Mouse (Mus musculus): ENCODE data around the gene Fgf5. TPM values are rescaled to one million over a fixed set of nuclear protein-coding genes. Genes with fewer than 3 reads are reported as not detected.

Gene Fgf5
- polyA plus RNA-seq, 1 experiment = 0.63 TPM

- H3K36me3 ChIP-seq (ENCODE audit: control insufficient read depth, insufficient read depth) = no peaks in the 10 kb centered on the region
- no peaks in the 10 kb centered on the region for H3K27me3 ChIP-seq (ENCODE audit: control insufficient read depth, insufficient read depth, insufficient read length)
- no peak overlapping the region for H3ac ChIP-seq (ENCODE audit: control insufficient read depth, insufficient read length, low read depth)
- no peak overlapping the region for H3K4me3 ChIP-seq (ENCODE audit: insufficient read depth, poor library complexity, severe bottlenecking)
- H3K79me3 ChIP-seq (ENCODE audit: low read depth) = no peaks in the 10 kb centered on the region
- no peak for TF ChIP-seq CTCF (IDR thresholded peaks at IDR 0.05; ENCODE audit: control insufficient read depth, insufficient read depth, insufficient read length)
- no peak for TF ChIP-seq MYOD1 (IDR thresholded peaks at IDR 0.05; ENCODE audit: control insufficient read depth, insufficient read length, low read depth)
- no peak for TF ChIP-seq FOSL1 (IDR thresholded peaks at IDR 0.05; ENCODE audit: insufficient read depth, low read length, poor library complexity, severe bottlenecking)
- TF ChIP-seq CEBPB (IDR thresholded peaks at IDR 0.05; ENCODE audit: low read depth) = no peak
- TF ChIP-seq USF1 (IDR thresholded peaks at IDR 0.05; ENCODE audit: low read depth) = no peak
- TF ChIP-seq MYOG (IDR thresholded peaks at IDR 0.05; ENCODE audit: control insufficient read depth, extremely low read depth, insufficient read length) = no peak
- no peak for TF ChIP-seq MAX (IDR thresholded peaks at IDR 0.05)
- H3K79me2 ChIP-seq (ENCODE audit: control insufficient read depth, insufficient read depth) = no peaks in the 10 kb centered on the region
Measured at GRCm38 (mm10) chr5:98253147-98253546, 837 bp upstream of the Fgf5 start.

- H3K79me3 ChIP-seq (ENCODE audit: low read depth) = no peaks in the 10 kb centered on the region
- H3ac ChIP-seq (ENCODE audit: control insufficient read depth, insufficient read length, low read depth) = no peak overlapping the region
- H3K4me3 ChIP-seq (ENCODE audit: insufficient read depth, poor library complexity, severe bottlenecking) = no peak overlapping the region
- no peaks in the 10 kb centered on the region for H3K36me3 ChIP-seq (ENCODE audit: control insufficient read depth, insufficient read depth)
- H3K79me2 ChIP-seq (ENCODE audit: control insufficient read depth, insufficient read depth) = no peaks in the 10 kb centered on the region
- no peak for TF ChIP-seq CEBPB (IDR thresholded peaks at IDR 0.05; ENCODE audit: low read depth)
- no peak for TF ChIP-seq MYOD1 (IDR thresholded peaks at IDR 0.05; ENCODE audit: control insufficient read depth, insufficient read length, low read depth)
- TF ChIP-seq USF1 (IDR thresholded peaks at IDR 0.05; ENCODE audit: low read depth) = no peak
- H3K27me3 ChIP-seq (ENCODE audit: control insufficient read depth, insufficient read depth, insufficient read length) = no peaks in the 10 kb centered on the region
Measured at GRCm38 (mm10) chr5:98255176-98255575, 1.2 kb downstream of the Fgf5 start.

GRCm38 (mm10) chr5:98255760-98256490, 1.9 kb downstream of the Fgf5 start:
- Histone ChIP-seq H3K4me3 (ENCODE audit: insufficient read depth, poor library complexity, severe bottlenecking) (no peak overlapping the region), H3ac (ENCODE audit: control insufficient read depth, insufficient read length, low read depth) (no peak overlapping the region), H3K36me3 (ENCODE audit: control insufficient read depth, insufficient read depth) (no peaks in the 10 kb centered on the region), H3K79me3 (ENCODE audit: low read depth) (no peaks in the 10 kb centered on the region), H3K27me3 (ENCODE audit: control insufficient read depth, insufficient read depth, insufficient read length) (no peaks in the 10 kb centered on the region), H3K79me2 (ENCODE audit: control insufficient read depth, insufficient read depth) (no peaks in the 10 kb centered on the region)
- TF ChIP-seq MYOG (IDR thresholded peaks at IDR 0.05; ENCODE audit: control insufficient read depth, extremely low read depth, insufficient read length) (no peak), MAX (IDR thresholded peaks at IDR 0.05) (no peak), FOSL1 (IDR thresholded peaks at IDR 0.05; ENCODE audit: insufficient read depth, low read length, poor library complexity, severe bottlenecking) (no peak), CEBPB (IDR thresholded peaks at IDR 0.05; ENCODE audit: low read depth) (no peak), MYOD1 (IDR thresholded peaks at IDR 0.05; ENCODE audit: control insufficient read depth, insufficient read length, low read depth) (no peak), CTCF (IDR thresholded peaks at IDR 0.05; ENCODE audit: control insufficient read depth, insufficient read depth, insufficient read length) (no peak), USF1 (IDR thresholded peaks at IDR 0.05; ENCODE audit: low read depth) (no peak)

GRCm38 (mm10) chr5:98275318-98275818, 21.4 kb downstream of the Fgf5 start:
- no peak for TF ChIP-seq CEBPB (IDR thresholded peaks at IDR 0.05; ENCODE audit: low read depth)
- no peak for TF ChIP-seq MYOG (IDR thresholded peaks at IDR 0.05; ENCODE audit: control insufficient read depth, extremely low read depth, insufficient read length)
- TF ChIP-seq MYOD1 (IDR thresholded peaks at IDR 0.05; ENCODE audit: control insufficient read depth, insufficient read length, low read depth) = no peak
- no peak for TF ChIP-seq FOSL1 (IDR thresholded peaks at IDR 0.05; ENCODE audit: insufficient read depth, low read length, poor library complexity, severe bottlenecking)
- no peak for TF ChIP-seq CTCF (IDR thresholded peaks at IDR 0.05; ENCODE audit: control insufficient read depth, insufficient read depth, insufficient read length)
- TF ChIP-seq USF1 (IDR thresholded peaks at IDR 0.05; ENCODE audit: low read depth) = no peak
- TF ChIP-seq MAX (IDR thresholded peaks at IDR 0.05) = no peak
- H3K36me3 ChIP-seq (ENCODE audit: control insufficient read depth, insufficient read depth) = no peaks in the 10 kb centered on the region

GRCm38 (mm10) chr5:98281993-98282392, 28.0 kb downstream of the Fgf5 start:
- no peak overlapping the region for H3ac ChIP-seq (ENCODE audit: control insufficient read depth, insufficient read length, low read depth)
- H3K36me3 ChIP-seq (ENCODE audit: control insufficient read depth, insufficient read depth) = no peaks in the 10 kb centered on the region
- TF ChIP-seq MYOG (IDR thresholded peaks at IDR 0.05; ENCODE audit: control insufficient read depth, extremely low read depth, insufficient read length) (no peak), CEBPB (IDR thresholded peaks at IDR 0.05; ENCODE audit: low read depth) (no peak), USF1 (IDR thresholded peaks at IDR 0.05; ENCODE audit: low read depth) (no peak), MAX (IDR thresholded peaks at IDR 0.05) (no peak), CTCF (IDR thresholded peaks at IDR 0.05; ENCODE audit: control insufficient read depth, insufficient read depth, insufficient read length) (no peak), FOSL1 (IDR thresholded peaks at IDR 0.05; ENCODE audit: insufficient read depth, low read length, poor library complexity, severe bottlenecking) (no peak), MYOD1 (IDR thresholded peaks at IDR 0.05; ENCODE audit: control insufficient read depth, insufficient read length, low read depth) (no peak)
- H3K79me3 ChIP-seq (ENCODE audit: low read depth) = no peaks in the 10 kb centered on the region
- H3K4me3 ChIP-seq (ENCODE audit: insufficient read depth, poor library complexity, severe bottlenecking) = no peak overlapping the region
- H3K79me2 ChIP-seq (ENCODE audit: control insufficient read depth, insufficient read depth) = no peaks in the 10 kb centered on the region
- no peaks in the 10 kb centered on the region for H3K27me3 ChIP-seq (ENCODE audit: control insufficient read depth, insufficient read depth, insufficient read length)

More at GRCm38 (mm10) chr5:98275318-98275818, 21.4 kb downstream of the Fgf5 start:
- H3ac ChIP-seq (ENCODE audit: control insufficient read depth, insufficient read length, low read depth) = no peak overlapping the region
- no peaks in the 10 kb centered on the region for H3K79me2 ChIP-seq (ENCODE audit: control insufficient read depth, insufficient read depth)
- no peaks in the 10 kb centered on the region for H3K27me3 ChIP-seq (ENCODE audit: control insufficient read depth, insufficient read depth, insufficient read length)
- no peak overlapping the region for H3K4me3 ChIP-seq (ENCODE audit: insufficient read depth, poor library complexity, severe bottlenecking)
- no peaks in the 10 kb centered on the region for H3K79me3 ChIP-seq (ENCODE audit: low read depth)
